Mouse (Mus musculus): ENCODE data around the gene Smco2. TPM values are rescaled to one million over a fixed set of nuclear protein-coding genes. Genes with fewer than 3 reads are reported as not detected.
"Not testable (repeated sequence)": the region's sequence is repeated elsewhere in the genome, so short reads cannot be mapped to it uniquely, and the experiment has no call there.

Smco2 gene
- polyA plus RNA-seq, 2 experiments = not detected

DNA sequence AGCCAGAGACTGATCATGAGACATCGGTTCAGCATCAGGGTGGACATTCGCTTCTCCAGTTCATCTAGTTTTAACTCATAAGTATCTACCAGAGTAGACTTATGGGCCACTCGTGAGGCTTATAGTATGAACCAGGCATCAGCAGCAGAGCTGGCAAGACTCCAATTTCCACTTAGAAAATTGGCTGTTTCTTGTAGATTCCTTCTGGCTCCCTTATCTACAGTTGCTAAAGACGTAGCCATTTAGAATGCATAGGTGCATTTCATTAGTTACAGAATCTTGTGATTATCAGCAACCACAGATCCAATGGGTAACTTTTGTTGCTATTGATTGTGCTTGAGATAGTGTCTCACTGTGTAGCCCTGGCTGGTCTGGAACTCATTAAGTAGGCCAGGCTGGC, 2.8 kb downstream of the Smco2 start:
- no peaks in the 10 kb centered on the region for H3K9me3 ChIP-seq (ENCODE audit: control insufficient read depth, low read length)
- no peak overlapping the region for H3K9ac ChIP-seq (replicated peaks)
- 38% methylated on average over 4 of the region's 4 CpGs for WGBS (ENCODE audit: insufficient replicate concordance)
- H3K27me3 ChIP-seq (ENCODE audit: control insufficient read depth, insufficient read depth, low read length) = no peaks in the 10 kb centered on the region
- no peaks in the 10 kb centered on the region for H3K36me3 ChIP-seq (replicated peaks; ENCODE audit: control insufficient read depth, insufficient read depth, low read depth)
- no peak overlapping the region for H3K27ac ChIP-seq
- DNase-seq (ENCODE audit: low read depth in 3 of 3, low spot score in 3 of 3) (no peak), ATAC-seq (ENCODE audit: insufficient read depth) (no peak)
- H3K4me2 ChIP-seq (ENCODE audit: low read depth) = no peak overlapping the region
- peaks cover 3 to 20% of the 10 kb centered on the region in 2 experiments; a peak in 3 of 4 replicates for H3K4me1 ChIP-seq (replicated peaks; ENCODE audit: control insufficient read depth in 2 of 2, insufficient read depth in 2 of 2, low read length in 1 of 2)
- no peak for TF ChIP-seq CTCF (IDR thresholded peaks at IDR 0.05; ENCODE audit: low read depth)
- 0 out of 2 replicates have a peak, but pooled peaks have one; percentile 8 for TF ChIP-seq EP300 (IDR thresholded peaks at IDR 0.05; ENCODE audit: low read depth)
- no peak overlapping the region for H3K4me3 ChIP-seq (ENCODE audit: insufficient read depth in 1 of 2, low read depth in 2 of 2, low read length in 2 of 2)

DNA sequence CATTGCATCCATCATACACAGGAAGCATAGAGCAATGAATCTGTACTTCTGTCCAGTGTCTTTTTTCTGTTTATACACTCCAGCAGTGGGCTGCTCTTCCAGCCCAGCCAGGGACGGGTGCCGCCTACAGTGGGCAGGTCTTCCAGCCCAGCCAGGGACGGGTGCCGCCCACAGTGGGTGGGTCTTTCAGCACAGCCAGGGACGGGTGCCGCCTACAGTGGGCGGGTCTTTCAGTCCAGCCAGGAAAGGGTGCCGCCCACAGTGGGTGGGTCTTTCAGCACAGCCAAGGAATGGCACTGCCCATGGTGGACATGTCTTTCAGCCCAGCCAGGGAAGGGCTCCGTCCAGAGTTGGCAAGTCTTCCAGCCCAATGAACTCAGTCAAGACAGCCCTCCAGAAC, 5.3 kb downstream of the Smco2 start:
- Histone ChIP-seq H3K4me2 (ENCODE audit: low read depth) (no peak overlapping the region), H3K27ac (no peak overlapping the region), H3K27me3 (ENCODE audit: control insufficient read depth, insufficient read depth, low read length) (no peaks in the 10 kb centered on the region), H3K9ac (replicated peaks) (no peak overlapping the region), H3K36me3 (replicated peaks; ENCODE audit: control insufficient read depth, insufficient read depth, low read depth) (no peaks in the 10 kb centered on the region), H3K4me3 (ENCODE audit: insufficient read depth in 1 of 2, low read depth in 2 of 2, low read length in 2 of 2) (no peak overlapping the region), H3K9me3 (ENCODE audit: control insufficient read depth, low read length) (no peaks in the 10 kb centered on the region), H3K4me1 (replicated peaks; ENCODE audit: control insufficient read depth in 2 of 2, insufficient read depth in 2 of 2, low read length in 1 of 2) (peaks cover 0 to 14% of the 10 kb centered on the region in 2 experiments; a peak in 2 of 4 replicates)
- no peak for TF ChIP-seq EP300 (IDR thresholded peaks at IDR 0.05; ENCODE audit: low read depth)
- no peak for TF ChIP-seq CTCF (IDR thresholded peaks at IDR 0.05; ENCODE audit: low read depth)
- ATAC-seq (ENCODE audit: insufficient read depth) (peak; percentile 84), DNase-seq (ENCODE audit: low read depth in 3 of 3, low spot score in 3 of 3) (peak; percentile 36 to 84 (median 80))
- 69% methylated on average over 9 of the region's 9 CpGs for WGBS (ENCODE audit: insufficient replicate concordance)

DNA sequence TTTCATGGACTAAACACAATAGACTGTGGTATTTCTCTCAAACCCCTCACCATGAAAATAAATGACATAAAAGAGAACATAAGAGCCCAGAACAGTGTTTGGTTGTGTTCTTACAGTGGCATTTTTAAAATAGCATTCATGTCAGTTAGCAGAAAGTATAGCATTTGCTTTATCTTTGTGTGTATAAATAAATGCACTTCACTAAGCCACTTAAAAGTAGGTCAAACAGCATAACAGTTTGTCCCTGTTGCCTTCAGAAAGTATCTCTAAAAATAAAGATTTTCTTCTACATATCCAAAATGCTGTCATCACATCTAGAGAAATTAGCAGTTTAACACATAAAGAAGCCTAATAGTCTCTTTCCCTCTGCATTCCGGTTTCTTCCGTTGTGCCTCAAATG, 7.5 kb downstream of the Smco2 start:
- ATAC-seq (ENCODE audit: insufficient read depth) (no peak), DNase-seq (ENCODE audit: low read depth in 3 of 3, low spot score in 3 of 3) (no peak)
- TF ChIP-seq CTCF (IDR thresholded peaks at IDR 0.05; ENCODE audit: low read depth) = no peak
- no peak for TF ChIP-seq EP300 (IDR thresholded peaks at IDR 0.05; ENCODE audit: low read depth)
- no peak overlapping the region for H3K27ac ChIP-seq
- WGBS (ENCODE audit: insufficient replicate concordance) = 75% methylated on average over 2 of the region's 2 CpGs
- no peak overlapping the region for H3K4me3 ChIP-seq (ENCODE audit: insufficient read depth in 1 of 2, low read depth in 2 of 2, low read length in 2 of 2)
- H3K9me3 ChIP-seq (ENCODE audit: control insufficient read depth, low read length) = no peaks in the 10 kb centered on the region
- H3K27me3 ChIP-seq (ENCODE audit: control insufficient read depth, insufficient read depth, low read length) = no peaks in the 10 kb centered on the region
- H3K4me2 ChIP-seq (ENCODE audit: low read depth) = no peak overlapping the region
- H3K36me3 ChIP-seq (replicated peaks; ENCODE audit: control insufficient read depth, insufficient read depth, low read depth) = no peaks in the 10 kb centered on the region
- H3K9ac ChIP-seq (replicated peaks) = no peak overlapping the region
- H3K4me1 ChIP-seq (replicated peaks; ENCODE audit: control insufficient read depth in 2 of 2, insufficient read depth in 2 of 2, low read length in 1 of 2) = peaks cover 0 to 9% of the 10 kb centered on the region in 2 experiments; a peak in 2 of 4 replicates

DNA sequence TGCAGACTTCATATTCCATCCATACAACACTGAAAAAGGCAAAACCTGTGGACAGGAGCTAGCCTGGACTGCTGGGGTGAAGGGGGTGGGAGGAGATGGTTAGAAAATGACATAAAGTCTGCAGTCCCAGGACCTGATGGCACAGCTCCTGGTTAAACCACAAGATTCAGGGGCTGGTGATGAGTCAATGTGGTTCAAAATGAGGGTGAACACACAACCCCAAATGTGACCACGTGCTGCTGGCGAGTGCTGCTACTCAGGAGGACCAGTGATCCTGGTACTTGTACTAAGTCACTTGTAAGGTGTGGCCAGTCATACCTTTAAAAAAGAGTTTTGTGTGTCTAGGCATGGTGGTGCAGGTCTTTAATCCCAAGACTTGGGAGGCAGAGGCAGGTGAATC, 13.2 kb downstream of the Smco2 start:
- no peak overlapping the region for H3K27ac ChIP-seq
- no peak for ATAC-seq (ENCODE audit: insufficient read depth)
- no peak for DNase-seq (ENCODE audit: low read depth in 3 of 3, low spot score in 3 of 3)
- no peaks in the 10 kb centered on the region for H3K4me1 ChIP-seq (replicated peaks; ENCODE audit: control insufficient read depth in 2 of 2, insufficient read depth in 2 of 2, low read length in 1 of 2)
- no peaks in the 10 kb centered on the region for H3K9me3 ChIP-seq (ENCODE audit: control insufficient read depth, low read length)
- H3K36me3 ChIP-seq (replicated peaks; ENCODE audit: control insufficient read depth, insufficient read depth, low read depth) = no peaks in the 10 kb centered on the region
- 60% methylated on average over 2 of the region's 2 CpGs for WGBS (ENCODE audit: insufficient replicate concordance)
- H3K9ac ChIP-seq (replicated peaks) = no peak overlapping the region
- TF ChIP-seq CTCF (IDR thresholded peaks at IDR 0.05; ENCODE audit: low read depth) (no peak), EP300 (IDR thresholded peaks at IDR 0.05; ENCODE audit: low read depth) (no peak)
- no peaks in the 10 kb centered on the region for H3K27me3 ChIP-seq (ENCODE audit: control insufficient read depth, insufficient read depth, low read length)
- no peak overlapping the region for H3K4me2 ChIP-seq (ENCODE audit: low read depth)
- H3K4me3 ChIP-seq (ENCODE audit: insufficient read depth in 1 of 2, low read depth in 2 of 2, low read length in 2 of 2) = no peak overlapping the region

DNA sequence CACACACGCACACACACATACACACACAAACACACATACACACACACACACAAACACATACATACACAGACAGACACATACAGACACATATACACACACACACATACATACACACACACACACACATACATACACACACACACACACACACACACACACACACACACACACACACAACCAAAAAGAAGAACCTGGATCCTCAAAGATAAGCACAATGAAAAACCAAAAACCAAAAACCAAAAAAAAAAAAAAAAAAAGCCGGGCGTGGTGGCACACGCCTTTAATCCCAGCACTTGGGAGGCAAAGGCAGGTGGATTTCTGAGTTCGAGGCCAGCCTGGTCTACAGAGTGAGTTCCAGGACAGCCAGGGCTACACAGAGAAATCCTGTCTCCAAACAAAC, 14.5 kb downstream of the Smco2 start:
- not testable (repeated sequence) for H3K27ac ChIP-seq; H3K9ac ChIP-seq (replicated peaks); ATAC-seq (ENCODE audit: insufficient read depth); H3K4me2 ChIP-seq (ENCODE audit: low read depth); H3K27me3 ChIP-seq (ENCODE audit: control insufficient read depth, insufficient read depth, low read length); H3K4me1 ChIP-seq (replicated peaks; ENCODE audit: control insufficient read depth in 2 of 2, insufficient read depth in 2 of 2, low read length in 1 of 2); H3K36me3 ChIP-seq (replicated peaks; ENCODE audit: control insufficient read depth, insufficient read depth, low read depth); H3K9me3 ChIP-seq (ENCODE audit: control insufficient read depth, low read length); H3K4me3 ChIP-seq (ENCODE audit: insufficient read depth in 1 of 2, low read depth in 2 of 2, low read length in 2 of 2); DNase-seq (ENCODE audit: low read depth in 3 of 3, low spot score in 3 of 3)
- WGBS (ENCODE audit: insufficient replicate concordance) = 64% methylated on average over 2 of the region's 5 CpGs
